Mouse (Mus musculus) gastrocnemius, postnatal 10 days (tissue): ENCODE data around the gene H2-M10.4. TPM values are rescaled to one million over a fixed set of nuclear protein-coding genes. Genes with fewer than 3 reads are reported as not detected.
"Not testable (repeated sequence)": the region's sequence is repeated elsewhere in the genome, so short reads cannot be mapped to it uniquely, and the experiment has no call there.

Experiments used
- DNase-seq: peaks from one replicate; pipeline ENCODE4 v3.0.0; 2021; ENCODE audit warnings: mixed read lengths
- long read RNA-seq, 2 experiments: library from polyadenylated mRNA; stranded (forward); transcript quantifications; one replicate each; pipeline ENCODE4 v2.0.0; 2021
- total RNA-seq, 2 experiments: library from RNA; stranded (reverse); gene quantifications; 2 replicates each; pipeline ENCODE4 v1.2.3; 2021

Gene H2-M10.4
- total RNA-seq, result not detected
- long read RNA-seq, experiment 1, result 0 reads
- long read RNA-seq, experiment 2, result 0 reads

GRCm38 (mm10) chr17:36462234-36462633 lies at the start of gene H2-M10.4:
Gene H2-M10.4, minus strand, starts transcription at chr17:36462334.
- no peak for DNase-seq

DNA sequence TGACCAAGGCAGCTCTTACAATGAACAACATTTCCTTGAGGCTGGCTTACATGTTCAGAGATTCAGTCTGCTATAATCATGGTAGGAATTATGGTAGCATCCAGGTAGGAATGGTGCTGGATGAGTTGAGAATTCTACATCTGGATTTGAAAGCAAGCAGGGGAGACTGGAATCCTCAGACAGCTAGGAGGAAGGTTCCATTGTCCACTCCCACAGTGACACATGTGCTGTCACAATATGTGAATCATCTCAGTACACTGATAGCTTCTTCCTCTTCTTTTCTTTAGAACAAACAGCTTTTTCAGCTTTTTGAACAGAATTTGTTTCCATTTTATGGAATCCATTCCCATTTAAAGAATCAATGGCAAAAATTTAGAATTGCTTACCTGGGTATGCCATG lies 41.8 kb upstream of the H2-M10.4 start:
- no peak for DNase-seq

GRCm38 (mm10) chr17:36500435-36500834 lies 38.3 kb upstream of the H2-M10.4 start:
- DNase-seq, result no peak

DNA sequence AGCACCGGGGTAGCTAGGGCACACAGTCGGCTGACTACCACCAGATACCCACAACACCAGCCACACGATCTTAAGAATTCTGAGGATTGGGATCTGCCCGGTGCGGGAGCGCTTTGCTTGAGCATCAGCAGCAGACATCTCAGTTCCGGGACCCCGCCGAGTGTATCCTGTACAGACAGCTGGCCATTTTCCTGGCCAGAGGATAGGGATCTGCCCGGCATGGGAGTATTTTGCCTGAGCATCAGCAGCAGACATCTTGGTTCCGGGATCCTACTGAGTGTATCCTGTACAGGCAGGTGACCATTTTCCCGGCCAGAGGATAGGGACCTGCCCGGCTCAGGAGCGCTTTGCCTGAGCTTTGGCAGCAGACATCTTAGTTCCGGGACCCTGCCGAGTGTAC lies 26.0 kb upstream of the H2-M10.4 start:
- not testable (repeated sequence) for DNase-seq

DNA sequence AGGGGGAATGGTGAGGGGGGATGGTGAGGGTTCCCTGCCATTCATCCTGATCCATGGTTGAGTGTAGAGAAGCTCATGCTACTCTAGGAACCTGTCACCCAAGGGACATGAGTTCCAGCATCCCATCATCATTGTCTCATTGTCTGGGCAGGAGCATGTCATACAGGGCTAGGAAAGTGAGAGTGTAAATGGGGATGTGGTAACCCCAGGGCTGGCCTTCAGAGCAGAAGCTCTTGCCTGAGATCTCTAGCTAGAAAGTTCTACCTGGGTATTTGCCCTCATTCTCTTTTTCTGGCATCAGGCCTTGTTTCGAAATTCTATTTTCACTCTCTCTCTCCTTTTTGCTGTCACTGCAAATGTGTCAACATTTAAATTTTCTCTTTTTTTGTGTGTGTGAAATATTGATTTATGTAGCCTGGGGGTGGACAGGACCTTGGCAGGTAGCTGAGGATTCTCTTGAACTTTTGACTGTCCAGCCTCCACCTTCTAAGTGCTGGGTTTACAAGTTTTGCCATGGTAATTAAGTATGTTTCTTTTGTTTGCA lies 24.6 kb upstream of the H2-M10.4 start:
- DNase-seq, result no peak

- no peak for DNase-seq
Observed at GRCm38 (mm10) chr17:36483865-36484264, 21.7 kb upstream of the H2-M10.4 start.

DNA sequence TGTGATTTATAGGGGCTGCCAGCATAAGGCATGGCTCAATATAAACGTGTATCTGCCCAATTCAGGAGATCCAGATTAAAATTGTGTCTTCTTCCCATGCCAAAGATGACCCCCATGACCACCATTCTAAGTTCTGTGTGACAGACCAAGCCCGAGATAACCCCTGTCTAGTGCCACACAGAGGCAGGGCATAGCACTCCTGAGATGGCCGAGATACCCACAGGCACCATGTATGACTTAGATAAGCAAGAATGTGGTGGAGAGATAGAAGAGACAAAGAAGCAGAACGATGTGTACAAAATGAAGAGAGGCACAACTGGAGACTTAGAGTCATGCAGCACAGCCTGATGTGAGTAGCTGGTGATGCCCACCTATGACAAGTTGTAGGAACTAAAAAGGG lies 5.9 kb downstream of the H2-M10.4 start:
- DNase-seq, result no peak

DNA sequence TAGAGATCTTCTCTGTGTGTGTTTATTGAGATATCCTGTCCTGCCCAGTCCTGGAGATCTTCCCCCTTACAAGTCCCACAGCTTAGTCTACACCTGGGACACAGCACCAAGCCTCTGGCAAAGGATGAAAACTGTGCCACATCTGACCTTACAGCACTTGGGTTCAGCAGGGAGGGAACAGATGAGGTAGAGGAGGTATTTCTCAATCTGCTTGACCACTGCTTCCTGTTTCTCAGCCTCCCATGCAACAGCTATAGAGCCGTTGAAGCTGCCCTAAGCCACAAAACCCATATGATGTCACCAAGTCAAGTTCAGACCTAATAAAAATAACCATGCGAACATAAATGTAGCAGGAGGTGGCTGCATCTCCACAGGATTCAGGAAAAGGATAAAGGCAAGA lies 30.7 kb downstream of the H2-M10.4 start:
- no peak for DNase-seq

GRCm38 (mm10) chr17:36418091-36418754 lies 43.9 kb downstream of the H2-M10.4 start:
- no peak for DNase-seq

- no peak for DNase-seq
Observed at GRCm38 (mm10) chr17:36417416-36417815, 44.7 kb downstream of the H2-M10.4 start.

DNA sequence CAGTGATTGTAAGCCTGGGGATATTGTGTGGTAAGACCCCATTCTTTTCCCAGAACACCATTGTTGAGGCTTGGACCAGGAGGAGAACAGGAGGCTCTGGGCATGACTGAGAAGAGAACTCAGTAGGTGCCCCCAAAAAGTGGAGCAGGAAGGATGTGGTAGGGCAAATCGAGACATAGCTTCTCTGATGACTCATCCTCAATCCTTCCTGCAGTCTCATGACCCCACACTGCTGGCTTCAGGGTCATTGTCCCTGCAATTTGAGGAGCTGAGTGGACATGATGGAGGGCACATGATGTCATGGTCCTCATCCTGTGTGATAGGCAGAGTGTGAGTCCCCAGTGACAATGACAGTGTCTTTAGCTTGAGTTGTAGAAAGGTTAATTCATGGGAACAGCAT lies 46.7 kb downstream of the H2-M10.4 start:
- DNase-seq, result no peak

DNA sequence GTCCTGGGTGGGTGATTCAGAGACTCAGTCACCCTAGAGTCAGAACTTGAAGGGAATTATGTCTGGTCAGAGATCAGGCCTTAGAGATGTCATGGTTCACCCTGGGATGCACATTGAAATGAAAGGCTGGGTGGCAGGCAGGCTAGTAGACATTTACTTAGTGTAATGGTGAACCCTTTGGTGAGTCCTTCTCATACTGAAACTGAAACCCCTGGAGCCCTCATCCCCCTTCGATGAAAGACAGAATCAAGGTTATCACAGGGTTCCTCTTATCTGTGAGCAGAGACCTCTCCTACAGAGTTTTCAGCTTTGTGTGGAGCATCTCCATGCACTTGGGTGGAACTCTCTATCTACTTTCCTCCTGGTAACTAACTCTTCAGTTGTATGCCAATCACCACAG lies 47.8 kb downstream of the H2-M10.4 start:
- DNase-seq, result no peak

Other genes with a start within 250 kb of the H2-M10.4 start
- 10 to 100 TPM; 26.3 to 28.5 TPM for gene Rpp21, start 204.3 kb downstream of the H2-M10.4 start, total RNA-seq
- gene Trim39, start 190.1 kb downstream of the H2-M10.4 start, total RNA-seq, result 1 to 10 TPM; 4.8 to 7.0 TPM
- not detected for gene H2-M10.2, start 175.8 kb downstream of the H2-M10.4 start, total RNA-seq
- not detected for gene H2-M10.1, start 136.2 kb downstream of the H2-M10.4 start, total RNA-seq
- gene H2-M10.3, start 93.9 kb downstream of the H2-M10.4 start, total RNA-seq, result not detected
- not detected for gene H2-M11, start 84.7 kb upstream of the H2-M10.4 start, total RNA-seq
- gene H2-M9, start 180.3 kb upstream of the H2-M10.4 start, total RNA-seq, result not detected
- gene H2-M1, start 209.9 kb upstream of the H2-M10.4 start, total RNA-seq, result not detected